Mouse (Mus musculus): ENCODE results near the gene Plxna4. TPM values are rescaled to one million over a fixed set of nuclear protein-coding genes. Genes with fewer than 3 reads are reported as not detected.

The Plxna4 gene
- total RNA-seq, 2 experiments from 2014 or later, result 25.4 to 26.9 TPM

- no peak for DNase-seq
- intact Hi-C loops (cut with DNase I), result no loop called here
Measured at GRCm38 (mm10) chr6:32105547-32106275, 482.3 kb downstream of the Plxna4 start.

Data from heart, postnatal 10 days (tissue).